Mouse (Mus musculus): ENCODE measurements around the gene Kbtbd2. TPM values are rescaled to one million over a fixed set of nuclear protein-coding genes. Genes with fewer than 3 reads are reported as not detected.
A peak's percentile ranks its signal among the peaks of the same experiment; 100 is the strongest.

Kbtbd2 gene
- polyA plus RNA-seq, 1 experiment from 2014 or later, result 10.8 TPM

DNA sequence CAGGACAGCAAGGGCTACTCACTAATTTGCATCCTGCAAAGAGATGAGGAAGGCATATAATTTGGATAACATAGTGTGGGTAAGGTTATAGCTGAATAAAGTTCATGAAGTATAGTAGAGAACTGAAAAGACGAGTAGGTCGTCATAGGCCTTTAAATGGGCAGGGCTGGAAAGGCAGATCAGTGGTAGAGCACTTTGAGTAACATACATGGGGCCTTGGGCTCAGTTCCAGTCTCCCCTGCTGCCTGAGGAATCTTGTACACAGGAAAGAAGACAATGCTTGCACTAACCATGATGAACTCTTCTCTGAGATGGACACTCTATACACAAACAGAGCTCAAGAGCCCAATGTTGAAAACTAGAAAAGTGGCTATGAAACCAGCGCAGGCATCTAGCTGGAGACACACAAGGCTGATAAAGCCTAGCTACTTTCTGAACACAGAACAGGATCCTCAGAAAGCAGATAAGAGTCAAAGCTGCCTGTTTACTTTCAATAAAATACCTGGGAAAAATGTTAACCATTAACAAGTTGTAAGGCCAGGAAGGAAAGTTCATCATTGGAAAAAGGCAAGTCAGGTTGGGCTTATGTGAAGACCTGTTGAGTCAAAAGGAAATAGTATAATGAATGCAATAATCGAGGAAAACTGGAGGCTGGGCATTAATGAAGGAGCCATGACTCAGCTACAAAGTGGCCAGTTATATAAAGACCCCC is 13.9 kb downstream of the Kbtbd2 start:
- peaks cover 11% of the 10 kb centered on the region for H3K36me3 ChIP-seq (ENCODE audit: control insufficient read depth, insufficient read depth, low read length)
- ATAC-seq (ENCODE audit: low FRiP score, low TSS enrichment) (peak; percentile 73), DNase-seq (ENCODE audit: low spot score) (no peak)
- no peak overlapping the region for H3K4me2 ChIP-seq (replicated peaks; ENCODE audit: low read depth)
- WGBS, result 60% methylated on average over 4 of the region's 4 CpGs
- no peak overlapping the region for H3K9ac ChIP-seq (ENCODE audit: low read length)
- H3K4me3 ChIP-seq (ENCODE audit: low read depth, low read length), result no peak overlapping the region
- no peaks in the 10 kb centered on the region for H3K9me3 ChIP-seq (ENCODE audit: control insufficient read depth, low read length)
- H3K4me1 ChIP-seq (replicated peaks; ENCODE audit: control insufficient read depth, insufficient read depth), result no peaks in the 10 kb centered on the region
- H3K27ac ChIP-seq (replicated peaks), result no peak overlapping the region; the same call in 1 of the 2 replicates
- TF ChIP-seq EP300 (optimal IDR thresholded peaks at IDR 0.05), result no peak
- H3K27me3 ChIP-seq (ENCODE audit: control insufficient read depth, insufficient read depth, low read length), result no peaks in the 10 kb centered on the region

DNA sequence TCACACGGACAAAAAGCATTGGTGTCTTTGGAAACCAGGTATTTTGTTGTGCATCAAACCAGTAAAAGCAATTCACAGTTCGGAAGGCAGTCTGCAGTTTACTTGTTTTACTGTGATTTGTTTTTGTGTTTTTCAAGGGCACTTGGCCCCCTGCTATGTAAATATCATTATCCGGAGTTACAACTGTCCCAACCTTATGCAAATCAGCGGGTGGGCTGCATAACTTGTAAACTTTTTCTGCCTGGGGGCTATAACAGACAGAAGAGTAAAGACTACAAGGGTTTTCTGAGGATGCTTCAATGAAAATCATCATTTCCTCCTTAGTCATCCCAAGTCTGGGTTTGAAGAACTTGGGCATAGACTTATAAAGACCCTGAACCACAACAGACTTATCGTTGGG is 18.0 kb downstream of the Kbtbd2 start:
- 95% methylated on average over 5 of the region's 5 CpGs for WGBS
- Histone ChIP-seq H3K36me3 (ENCODE audit: control insufficient read depth, insufficient read depth, low read length) (peaks cover 14% of the 10 kb centered on the region), H3K4me1 (replicated peaks; ENCODE audit: control insufficient read depth, insufficient read depth) (no peaks in the 10 kb centered on the region), H3K27ac (replicated peaks) (no peak overlapping the region), H3K4me3 (ENCODE audit: low read depth, low read length) (no peak overlapping the region), H3K9ac (ENCODE audit: low read length) (no peak overlapping the region), H3K4me2 (replicated peaks; ENCODE audit: low read depth) (no peak overlapping the region), H3K9me3 (ENCODE audit: control insufficient read depth, low read length) (no peaks in the 10 kb centered on the region), H3K27me3 (ENCODE audit: control insufficient read depth, insufficient read depth, low read length) (no peaks in the 10 kb centered on the region)
- ATAC-seq (ENCODE audit: low FRiP score, low TSS enrichment), result no peak
- DNase-seq (ENCODE audit: low spot score), result no peak
- TF ChIP-seq EP300 (optimal IDR thresholded peaks at IDR 0.05), result no peak
- TF ChIP-seq CTCF (IDR thresholded peaks at IDR 0.05; ENCODE audit: low read depth), result no peak

DNA sequence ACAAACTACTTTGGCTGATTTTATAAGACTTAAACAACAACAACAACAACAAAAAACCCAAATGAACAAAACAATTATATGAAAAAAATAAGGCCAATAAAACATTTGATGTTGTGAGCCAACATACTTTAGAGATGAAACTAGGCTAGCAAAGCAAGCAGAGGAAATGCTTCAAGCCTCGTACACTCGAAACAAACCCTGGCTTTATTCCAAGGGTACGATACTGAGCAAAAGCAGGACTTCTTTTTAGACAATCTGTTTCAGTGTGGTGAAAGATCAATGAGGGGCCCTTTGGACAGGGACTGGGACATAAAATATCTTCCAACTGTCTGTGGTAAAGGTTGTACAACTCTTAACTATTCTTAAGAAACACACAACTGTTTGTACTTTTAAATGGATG is 21.8 kb downstream of the Kbtbd2 start:
- no peak overlapping the region for H3K27ac ChIP-seq (replicated peaks)
- no peaks in the 10 kb centered on the region for H3K9me3 ChIP-seq (ENCODE audit: control insufficient read depth, low read length)
- peaks cover 11% of the 10 kb centered on the region for H3K36me3 ChIP-seq (ENCODE audit: control insufficient read depth, insufficient read depth, low read length)
- no peak overlapping the region for H3K4me2 ChIP-seq (replicated peaks; ENCODE audit: low read depth)
- no peak overlapping the region for H3K9ac ChIP-seq (ENCODE audit: low read length)
- H3K4me1 ChIP-seq (replicated peaks; ENCODE audit: control insufficient read depth, insufficient read depth), result no peaks in the 10 kb centered on the region
- DNase-seq (ENCODE audit: low spot score) (no peak), ATAC-seq (ENCODE audit: low FRiP score, low TSS enrichment) (no peak)
- WGBS, result 34% methylated on average over 3 of the region's 3 CpGs
- no peak overlapping the region for H3K4me3 ChIP-seq (ENCODE audit: low read depth, low read length)
- H3K27me3 ChIP-seq (ENCODE audit: control insufficient read depth, insufficient read depth, low read length), result no peaks in the 10 kb centered on the region
- no peak for TF ChIP-seq EP300 (optimal IDR thresholded peaks at IDR 0.05)
- no peak for TF ChIP-seq CTCF (IDR thresholded peaks at IDR 0.05; ENCODE audit: low read depth)

DNA sequence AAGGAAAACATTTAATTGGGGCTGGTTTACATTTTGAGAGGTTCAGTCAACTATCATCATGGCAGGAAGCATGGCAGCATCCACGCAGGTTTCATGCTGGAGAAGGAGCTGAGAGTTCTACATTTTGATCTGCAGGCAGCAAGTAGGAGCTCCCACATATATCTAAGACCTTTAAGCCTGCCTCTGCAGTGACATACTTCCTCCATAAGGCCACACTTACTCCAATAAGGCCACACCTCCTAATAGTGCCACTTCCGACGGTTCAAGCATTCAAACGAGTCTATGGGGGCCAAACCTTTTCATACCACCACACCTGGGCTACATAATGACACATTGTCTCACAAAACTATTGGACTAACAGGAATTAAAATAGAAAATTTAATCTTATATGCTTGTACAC is 31.9 kb downstream of the Kbtbd2 start:
- ATAC-seq (ENCODE audit: low FRiP score, low TSS enrichment) (no peak), DNase-seq (ENCODE audit: low spot score) (no peak)

DNA sequence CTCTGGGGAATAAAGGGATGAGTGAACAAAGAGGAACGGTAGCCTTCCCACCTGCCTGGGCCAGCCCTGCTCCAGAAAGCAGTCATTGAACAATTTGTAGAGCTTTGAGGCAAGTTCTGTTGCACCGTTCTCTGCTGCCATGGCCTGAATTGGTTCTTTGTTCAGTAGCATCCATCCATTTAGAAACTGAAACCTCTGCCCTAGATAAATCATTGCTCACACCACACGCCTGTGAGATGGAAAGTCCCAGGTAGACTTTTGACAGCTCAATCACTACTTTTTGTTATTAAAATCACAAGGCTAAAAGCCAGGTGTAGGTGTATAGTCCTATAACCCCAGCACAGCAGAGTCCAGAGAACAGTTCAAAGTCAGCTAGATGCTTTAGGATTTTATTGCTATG is 32.3 kb downstream of the Kbtbd2 start:
- DNase-seq (ENCODE audit: low spot score), result no peak
- no peak overlapping the region for H3K27ac ChIP-seq (replicated peaks)
- TF ChIP-seq CTCF (IDR thresholded peaks at IDR 0.05; ENCODE audit: low read depth) (no peak), EP300 (optimal IDR thresholded peaks at IDR 0.05) (no peak)
- H3K36me3 ChIP-seq (ENCODE audit: control insufficient read depth, insufficient read depth, low read length), result peaks cover 2% of the 10 kb centered on the region; the same call in 1 of the 2 replicates
- H3K4me1 ChIP-seq (replicated peaks; ENCODE audit: control insufficient read depth, insufficient read depth), result no peaks in the 10 kb centered on the region
- H3K27me3 ChIP-seq (ENCODE audit: control insufficient read depth, insufficient read depth, low read length), result no peaks in the 10 kb centered on the region
- ATAC-seq (ENCODE audit: low FRiP score, low TSS enrichment), result no peak
- no peak overlapping the region for H3K9ac ChIP-seq (ENCODE audit: low read length)
- H3K4me3 ChIP-seq (ENCODE audit: low read depth, low read length), result no peak overlapping the region
- WGBS, result 63% methylated on average over 3 of the region's 3 CpGs
- H3K4me2 ChIP-seq (replicated peaks; ENCODE audit: low read depth), result no peak overlapping the region
- no peaks in the 10 kb centered on the region for H3K9me3 ChIP-seq (ENCODE audit: control insufficient read depth, low read length)

More for the DNA sequence above, 31.9 kb downstream of the Kbtbd2 start:
- no peaks in the 10 kb centered on the region for H3K27me3 ChIP-seq (ENCODE audit: control insufficient read depth, insufficient read depth, low read length)
- H3K9me3 ChIP-seq (ENCODE audit: control insufficient read depth, low read length), result no peaks in the 10 kb centered on the region
- no peak overlapping the region for H3K27ac ChIP-seq (replicated peaks)
- WGBS, result 79% methylated on average over 4 of the region's 4 CpGs
- no peaks in the 10 kb centered on the region for H3K4me1 ChIP-seq (replicated peaks; ENCODE audit: control insufficient read depth, insufficient read depth)
- TF ChIP-seq CTCF (IDR thresholded peaks at IDR 0.05; ENCODE audit: low read depth), result no peak
- no peak for TF ChIP-seq EP300 (optimal IDR thresholded peaks at IDR 0.05)
- H3K9ac ChIP-seq (ENCODE audit: low read length), result no peak overlapping the region
- H3K36me3 ChIP-seq (ENCODE audit: control insufficient read depth, insufficient read depth, low read length), result peaks cover 2% of the 10 kb centered on the region; the same call in 1 of the 2 replicates
- no peak overlapping the region for H3K4me3 ChIP-seq (ENCODE audit: low read depth, low read length)
- H3K4me2 ChIP-seq (replicated peaks; ENCODE audit: low read depth), result no peak overlapping the region

DNA sequence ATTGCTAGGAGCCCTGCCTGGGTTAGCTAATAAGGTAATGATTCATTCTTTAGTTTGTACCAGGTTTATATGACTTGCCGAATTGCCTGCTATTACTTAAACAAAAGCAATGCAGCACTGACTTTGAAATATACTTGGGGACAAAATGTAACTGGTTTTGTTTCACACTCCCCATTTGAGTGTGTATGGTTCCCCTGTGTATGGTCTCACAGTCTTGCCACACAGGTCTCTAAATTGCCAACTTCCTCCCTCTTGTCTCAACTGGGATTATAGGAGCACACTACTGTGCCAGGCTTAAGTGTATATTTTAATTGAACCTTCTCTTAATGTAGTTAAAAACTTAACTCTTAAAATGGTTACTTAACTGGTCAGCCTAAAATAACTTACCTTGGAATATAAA is 38.3 kb downstream of the Kbtbd2 start:
- no peaks in the 10 kb centered on the region for H3K4me1 ChIP-seq (replicated peaks; ENCODE audit: control insufficient read depth, insufficient read depth)
- DNase-seq (ENCODE audit: low spot score) (no peak), ATAC-seq (ENCODE audit: low FRiP score, low TSS enrichment) (no peak)
- H3K9ac ChIP-seq (ENCODE audit: low read length), result no peak overlapping the region
- no peak overlapping the region for H3K4me2 ChIP-seq (replicated peaks; ENCODE audit: low read depth)
- TF ChIP-seq CTCF (IDR thresholded peaks at IDR 0.05; ENCODE audit: low read depth) (no peak), EP300 (optimal IDR thresholded peaks at IDR 0.05) (no peak)
- peaks cover 14% of the 10 kb centered on the region; the same call in 1 of the 2 replicates for H3K36me3 ChIP-seq (ENCODE audit: control insufficient read depth, insufficient read depth, low read length)
- no peaks in the 10 kb centered on the region for H3K27me3 ChIP-seq (ENCODE audit: control insufficient read depth, insufficient read depth, low read length)
- 68% methylated on average over 1 of the region's 1 CpGs for WGBS
- H3K27ac ChIP-seq (replicated peaks), result no peak overlapping the region
- no peak overlapping the region for H3K4me3 ChIP-seq (ENCODE audit: low read depth, low read length)
- no peaks in the 10 kb centered on the region for H3K9me3 ChIP-seq (ENCODE audit: control insufficient read depth, low read length)

Data from stomach, postnatal 0 days (tissue).